Mouse (Mus musculus): ENCODE measurements at regions not wholly inside any gene's neighbourhood (a gene's known extent, or its start where the extent isn't known, plus 50 kb on each side); places are given as distances from the start of the nearest gene placed in this dataset.
A peak's percentile ranks its signal among the peaks of the same experiment; 100 is the strongest.

GRCm38 (mm10) chr3:148558592-148559157 is 431.7 kb downstream of the Adgrl2 start:
- no peak for DNase-seq (ENCODE audit: low spot score)

DNA sequence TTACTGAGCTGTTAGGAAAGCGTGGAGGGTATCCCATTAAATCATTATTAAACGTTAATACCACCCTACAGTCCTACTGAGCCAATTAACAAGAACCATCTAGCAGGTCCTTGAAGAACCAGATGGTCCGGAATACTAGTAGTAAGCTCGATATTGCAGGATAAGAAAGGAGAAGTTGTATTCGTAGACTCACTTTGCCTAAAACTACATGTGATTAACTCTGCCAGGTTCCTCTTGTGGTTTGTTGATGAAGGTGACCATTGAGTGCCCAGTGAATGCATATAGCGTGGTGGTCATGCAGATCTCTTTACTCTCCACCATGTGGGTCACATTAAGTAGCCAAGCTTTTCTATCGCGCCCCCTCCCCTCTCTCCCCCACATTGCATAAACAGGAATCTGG is 435.0 kb downstream of the Adgrl2 start:
- no peak for DNase-seq (ENCODE audit: low spot score)

DNA sequence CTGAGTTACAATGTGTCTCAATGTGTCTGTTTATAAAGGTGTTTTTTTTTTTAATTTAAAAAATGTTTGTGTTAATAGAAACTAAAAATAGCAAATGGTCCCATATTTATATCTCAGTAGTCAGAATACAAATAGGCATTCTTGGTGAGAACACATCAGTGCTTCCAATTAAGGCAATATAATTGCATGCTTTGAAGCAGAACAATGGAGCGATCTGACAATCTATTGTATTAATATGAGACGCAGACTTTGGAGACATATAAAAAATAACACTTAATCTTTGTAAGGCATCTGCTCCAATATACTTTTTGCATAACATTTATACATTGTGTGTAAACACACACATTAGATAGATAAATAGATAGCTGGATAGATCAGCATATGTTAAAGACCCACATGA is 439.6 kb downstream of the Adgrl2 start:
- no peak for DNase-seq (ENCODE audit: low spot score)

DNA sequence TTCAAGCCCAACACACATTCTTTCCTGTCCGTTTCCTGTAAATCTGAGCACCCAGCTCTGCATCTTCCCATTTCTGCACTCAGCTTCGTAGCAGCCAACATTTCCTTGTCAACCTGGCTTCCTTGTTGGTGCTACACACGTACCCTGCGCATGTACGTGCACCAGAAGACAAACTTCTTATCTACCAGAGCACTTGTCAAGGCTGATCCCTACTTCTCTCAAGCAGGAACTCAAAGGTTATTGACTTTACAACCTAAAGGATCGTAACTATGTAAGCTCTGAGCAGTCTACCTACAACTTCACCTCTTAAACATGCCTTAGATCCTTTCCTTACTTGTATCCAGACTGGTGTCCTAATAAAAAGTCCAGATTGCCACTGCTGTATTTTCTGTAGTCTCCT is 445.4 kb downstream of the Adgrl2 start:
- no peak for DNase-seq (ENCODE audit: low spot score)

GRCm38 (mm10) chr3:148542217-148542616 is 448.1 kb downstream of the Adgrl2 start:
- no peak for DNase-seq (ENCODE audit: low spot score)

DNA sequence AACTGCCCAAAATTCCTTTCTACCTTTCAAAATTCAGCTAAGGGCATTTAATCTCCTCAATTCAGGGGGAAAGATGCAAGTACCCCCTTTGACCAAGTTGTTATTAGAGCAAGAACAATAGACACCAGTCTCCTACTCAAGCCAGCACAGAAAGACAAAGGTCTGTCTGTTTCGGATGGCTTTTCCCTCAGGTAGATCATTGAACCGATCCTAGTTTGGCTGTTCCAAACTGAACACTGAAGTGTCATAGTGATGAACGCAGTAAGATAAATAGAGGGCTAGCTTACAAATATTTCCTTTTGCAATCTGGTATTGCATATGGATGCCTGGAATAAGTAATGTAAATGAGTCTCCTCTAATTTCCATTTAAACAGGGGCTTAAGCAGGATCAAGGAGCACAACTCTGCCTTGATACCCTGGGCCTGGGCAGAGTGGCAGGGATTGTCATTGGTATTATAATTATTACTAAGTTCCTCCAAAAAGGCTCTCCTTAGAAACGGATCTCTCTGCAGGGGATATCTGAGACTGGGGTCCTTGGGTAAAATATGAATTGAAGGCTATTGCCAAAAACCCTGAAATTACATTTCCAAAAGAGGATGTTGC is 452.6 kb downstream of the Adgrl2 start:
- no peak for DNase-seq (ENCODE audit: low spot score)

DNA sequence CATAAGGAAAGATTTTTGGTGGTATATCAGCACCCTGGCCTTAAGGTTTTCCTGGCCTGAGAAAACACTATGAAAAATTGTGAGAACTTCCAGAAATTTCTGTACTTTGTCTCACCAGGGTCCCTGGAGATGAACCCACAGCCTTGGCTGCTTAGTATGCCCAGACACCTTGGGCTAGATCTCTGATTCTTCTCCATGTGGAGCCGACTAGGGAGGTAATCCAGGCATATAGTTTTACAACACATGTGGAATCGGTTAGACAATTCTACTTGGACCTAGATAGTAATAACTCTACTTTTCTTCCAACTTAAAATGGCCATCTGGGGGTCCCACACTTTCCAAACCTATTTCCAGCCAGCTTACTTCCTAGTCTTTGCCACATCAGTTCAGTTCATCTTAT is 460.5 kb downstream of the Adgrl2 start:
- DNase-seq (ENCODE audit: low spot score) = no peak

- DNase-seq (ENCODE audit: low spot score) = no peak
Measured at GRCm38 (mm10) chr3:148510381-148510780, 480.0 kb downstream of the Adgrl2 start.

DNA sequence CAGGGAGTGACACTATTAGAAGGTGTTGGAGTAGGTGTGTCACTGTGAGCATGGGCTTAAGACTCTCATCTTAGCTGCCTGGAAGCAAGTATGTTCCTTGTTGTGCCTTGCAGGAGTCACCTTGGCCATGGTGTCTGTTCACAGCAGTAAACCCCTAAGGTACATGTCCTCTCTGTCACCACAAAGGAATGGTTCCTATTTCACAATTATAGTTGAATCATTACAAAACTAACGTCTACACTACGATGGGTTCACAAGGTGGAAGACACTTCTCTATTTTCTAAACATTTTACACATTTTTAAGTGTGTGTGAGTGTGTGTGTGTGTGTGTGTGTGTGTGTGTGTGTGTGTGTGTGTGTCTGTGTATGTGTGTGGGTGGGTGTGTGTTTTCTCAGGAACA is 485.4 kb downstream of the Adgrl2 start:
- DNase-seq (ENCODE audit: low spot score) = no peak

DNA sequence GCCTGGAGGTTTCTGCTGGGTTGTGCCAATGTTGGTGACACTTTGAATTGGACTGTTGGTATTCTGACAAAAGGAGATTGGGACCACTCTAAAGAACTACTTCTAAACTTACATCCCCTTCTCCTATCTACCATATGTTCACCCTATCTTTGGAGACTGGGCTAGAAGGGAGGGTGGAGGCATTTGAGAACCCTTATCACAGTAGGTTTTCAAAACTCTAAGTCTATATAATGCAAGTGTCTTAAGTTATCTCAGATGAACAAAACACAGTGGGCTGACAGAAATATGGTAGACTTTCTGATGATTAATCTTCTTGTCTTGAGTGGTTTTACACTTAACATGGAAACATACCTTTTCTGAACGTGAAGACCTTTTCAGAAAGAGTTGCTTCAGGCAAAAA is 486.9 kb downstream of the Adgrl2 start:
- DNase-seq (ENCODE audit: low spot score) = no peak

- DNase-seq (ENCODE audit: low spot score) = no peak
Measured at GRCm38 (mm10) chr3:148501801-148502200, 488.6 kb downstream of the Adgrl2 start.

DNA sequence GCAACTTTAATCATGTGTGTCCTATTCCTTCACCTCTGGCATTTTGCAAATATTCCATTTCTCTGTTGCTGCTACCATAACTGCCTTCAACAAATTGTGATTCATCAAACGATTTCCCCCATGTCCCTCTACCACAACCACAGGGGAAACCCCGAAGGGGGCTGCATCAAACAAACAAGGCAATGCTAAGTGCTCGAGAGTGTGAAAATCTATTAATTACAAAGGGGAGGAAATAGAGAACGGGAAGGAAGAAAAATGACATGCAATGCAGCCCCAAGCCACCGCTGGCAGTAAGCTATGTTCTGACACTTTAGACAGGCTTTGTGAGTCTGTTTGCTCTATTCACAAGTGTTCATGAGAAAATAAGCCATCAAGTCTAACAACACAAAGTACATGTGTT is 493.7 kb downstream of the Adgrl2 start:
- DNase-seq (ENCODE audit: low spot score) = no peak

GRCm38 (mm10) chr3:148491287-148491686 is 499.1 kb downstream of the Adgrl2 start:
- no peak for DNase-seq (ENCODE audit: low spot score)

DNA sequence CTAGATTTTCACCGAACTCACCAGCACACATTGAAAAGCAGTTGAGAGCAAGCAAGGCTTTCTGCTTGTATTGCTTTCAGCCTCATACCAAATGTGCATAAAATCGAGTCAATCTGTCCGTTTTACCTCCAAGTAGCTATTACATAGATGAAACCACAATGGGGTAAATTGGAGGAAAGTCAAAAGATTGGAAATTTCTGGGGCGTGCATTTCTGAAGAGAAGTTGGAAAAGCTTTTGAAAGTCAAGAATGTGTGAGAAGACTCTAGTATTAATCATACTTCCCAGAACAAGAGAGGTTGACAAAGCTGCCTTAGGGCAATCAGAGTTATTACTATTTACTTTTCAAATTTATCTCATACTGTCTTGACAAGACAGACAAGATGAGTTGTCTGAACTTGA is 501.2 kb downstream of the Adgrl2 start:
- no peak for DNase-seq (ENCODE audit: low spot score)

- DNase-seq (ENCODE audit: low spot score) = no peak
Measured at GRCm38 (mm10) chr3:148487949-148488348, 502.4 kb downstream of the Adgrl2 start.

DNA sequence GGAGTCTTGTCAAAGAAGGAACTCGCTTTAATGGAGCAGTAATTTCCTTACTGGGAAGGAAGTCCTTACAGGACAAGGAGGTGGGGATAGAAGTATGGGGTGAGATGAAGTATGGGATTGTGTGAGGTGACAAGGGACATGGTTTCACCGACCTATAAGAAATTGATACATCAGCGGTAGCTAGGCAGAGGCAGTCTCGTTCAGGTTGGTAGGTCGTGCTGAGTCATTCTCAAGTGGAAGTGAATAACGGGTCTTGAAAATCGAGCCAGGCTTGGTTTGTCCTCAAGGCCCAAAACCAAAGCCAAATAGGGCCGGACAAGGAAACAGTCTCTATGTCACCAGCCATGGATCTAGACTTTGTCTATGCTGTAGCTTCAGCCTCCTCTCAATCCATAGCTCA is 514.5 kb downstream of the Adgrl2 start:
- no peak for DNase-seq (ENCODE audit: low spot score)

DNA sequence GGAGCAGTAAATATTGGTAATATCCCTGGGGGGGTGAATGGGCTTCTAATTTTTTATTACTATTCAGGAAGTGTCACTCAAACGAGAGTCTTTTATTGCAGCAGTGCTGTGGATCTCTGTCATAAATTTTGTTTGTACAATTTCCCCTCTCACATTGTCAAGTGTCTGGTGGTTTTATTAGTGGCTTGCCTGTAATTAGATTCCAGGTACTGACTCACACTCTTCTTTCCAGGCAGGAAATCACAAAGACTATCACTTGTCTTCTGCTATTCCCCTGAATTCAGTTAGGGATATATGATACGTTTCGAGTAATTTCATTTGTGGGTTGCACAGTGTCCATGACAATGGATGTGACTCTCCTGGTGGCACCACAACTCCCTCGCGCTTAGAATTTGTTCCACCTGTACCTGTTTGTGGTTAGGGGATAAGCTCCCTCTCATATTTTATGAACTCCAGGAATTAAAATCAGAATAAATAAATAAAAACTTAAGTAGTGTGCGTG is 517.4 kb downstream of the Adgrl2 start:
- no peak for DNase-seq (ENCODE audit: low spot score)

DNA sequence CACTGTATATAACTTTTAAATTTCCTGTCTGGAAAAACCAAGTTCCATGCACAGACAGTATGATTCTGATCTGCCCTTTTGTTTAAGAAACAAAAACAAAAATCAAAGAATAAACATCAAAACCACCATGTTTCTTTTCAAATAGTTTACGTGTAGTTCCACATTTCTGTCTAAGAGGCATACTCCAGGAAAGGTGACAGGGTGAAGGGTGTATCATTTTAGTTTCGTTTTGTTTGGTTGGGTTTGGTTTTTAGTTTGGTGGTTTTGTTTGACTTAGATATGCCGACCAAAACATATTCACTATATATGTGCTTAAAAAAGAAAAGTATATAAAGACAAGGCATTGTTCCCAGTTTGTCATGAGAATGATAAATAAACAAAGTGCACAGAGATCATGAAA is 524.9 kb downstream of the Adgrl2 start:
- DNase-seq (ENCODE audit: low spot score) = no peak

DNA sequence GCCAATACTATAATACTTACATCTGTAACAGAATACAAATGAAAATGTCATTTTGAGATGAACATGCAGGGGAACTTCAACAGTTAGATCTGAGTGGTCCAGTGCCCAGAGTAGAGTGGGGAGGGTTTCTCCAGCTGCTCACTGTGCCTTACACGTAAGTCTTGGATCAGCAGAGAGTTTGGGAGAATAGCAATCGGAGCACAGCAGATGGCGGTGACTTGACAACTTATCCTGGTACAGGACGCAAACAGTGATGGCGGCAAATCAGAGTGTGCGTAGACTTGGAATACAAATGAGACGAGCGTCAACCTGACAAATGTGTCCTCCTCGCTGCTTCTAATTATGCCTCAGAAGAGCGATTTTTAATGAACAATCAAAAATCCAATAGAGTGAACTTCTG is 527.6 kb downstream of the Adgrl2 start:
- peak; percentile 16 for DNase-seq (ENCODE audit: low spot score)

DNA sequence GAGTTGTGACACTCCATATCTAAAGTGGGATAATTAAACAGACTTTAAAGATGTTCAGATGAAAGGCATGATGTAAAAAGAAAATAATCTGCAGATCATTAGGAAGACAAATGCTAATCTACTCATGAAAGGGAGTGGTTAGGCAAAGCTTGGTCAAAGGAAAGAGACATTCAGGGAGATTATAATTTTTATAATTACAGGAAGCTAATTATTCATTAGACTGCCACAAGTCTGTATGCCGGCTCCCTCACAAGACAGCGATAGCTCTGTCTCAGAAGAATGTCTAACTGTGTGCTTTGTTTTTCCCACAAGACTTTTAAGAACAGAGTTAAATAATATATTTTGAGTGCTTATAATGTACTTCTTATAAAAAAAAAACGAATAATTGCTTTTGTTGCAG is 541.5 kb downstream of the Adgrl2 start:
- DNase-seq (ENCODE audit: low spot score) = no peak

GRCm38 (mm10) chr3:148448465-148448864 is 541.9 kb downstream of the Adgrl2 start:
- DNase-seq (ENCODE audit: low spot score) = no peak

DNA sequence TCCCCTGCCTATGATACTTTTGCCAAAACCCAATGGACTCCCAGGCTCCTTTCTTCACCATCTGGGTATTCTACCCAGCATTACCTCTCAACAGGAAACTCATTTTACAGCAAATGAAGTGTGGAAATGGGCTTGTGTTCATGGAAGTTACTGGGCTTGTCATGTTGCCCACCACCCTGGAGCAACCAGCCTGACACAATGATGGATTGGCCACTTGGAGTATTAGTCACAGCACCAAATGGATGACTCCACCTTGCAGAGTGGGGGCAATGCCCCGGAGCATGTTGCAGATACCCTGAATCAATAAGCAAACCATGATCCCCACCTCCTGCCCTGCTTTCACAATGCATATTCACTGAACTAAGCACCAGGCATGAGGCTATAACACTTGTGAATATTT is 543.5 kb downstream of the Adgrl2 start:
- DNase-seq (ENCODE audit: low spot score) = no peak

DNA sequence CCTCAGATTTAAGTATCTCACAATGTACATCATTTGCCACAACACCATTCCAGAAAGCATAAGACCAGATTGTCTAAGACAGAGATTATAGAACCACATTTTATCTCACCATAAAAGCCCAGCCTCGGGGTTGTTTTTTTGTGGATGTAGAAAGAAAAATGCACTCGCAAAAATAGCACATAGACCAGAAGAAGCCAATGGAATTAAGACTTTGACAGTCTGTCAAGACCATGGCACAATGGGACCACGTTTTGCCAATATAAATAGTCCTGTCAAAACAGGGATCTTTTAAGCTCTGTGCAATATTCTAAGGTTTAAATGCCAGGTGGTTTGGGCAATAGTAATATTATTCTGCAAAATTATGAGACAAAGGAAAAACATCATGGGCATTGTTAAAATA is 547.3 kb downstream of the Adgrl2 start:
- no peak for DNase-seq (ENCODE audit: low spot score)

DNA sequence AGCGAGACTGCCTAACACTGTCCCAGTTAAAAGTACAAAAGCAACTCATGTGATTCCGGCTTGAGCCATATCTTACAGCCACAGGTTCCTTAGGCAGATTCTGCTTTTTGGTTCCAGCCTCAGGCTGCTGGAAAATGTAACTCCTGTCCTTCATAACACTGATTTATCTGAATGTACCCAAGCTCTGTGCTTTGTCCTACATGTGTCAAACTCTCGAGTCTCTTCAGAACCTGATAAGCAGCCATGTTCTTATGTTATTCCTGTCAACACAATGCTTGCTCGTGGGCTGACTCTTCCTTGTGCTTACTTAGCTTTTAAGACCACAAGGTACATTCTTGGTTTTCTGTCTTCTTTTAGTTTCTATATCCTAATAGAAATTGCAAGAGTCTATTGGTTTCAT is 556.3 kb downstream of the Adgrl2 start:
- no peak for DNase-seq (ENCODE audit: low spot score)

Measured in layer of hippocampus, adult 11-12 months (tissue).